Mouse (Mus musculus) 416B (cell line): ENCODE data around the gene Dlg2.

Experiments used
- DNase-seq: peaks from one replicate; pipeline ENCODE4 v3.0.0; 2011; ENCODE audit warnings: low read depth

Dlg2 gene

GRCm38 (mm10) chr7:92398841-92399240 is 1922.4 kb downstream of the Dlg2 start:
- no peak for DNase-seq

- no peak for DNase-seq
Observed at GRCm38 (mm10) chr7:92400551-92400950, 1924.1 kb downstream of the Dlg2 start.

GRCm38 (mm10) chr7:92401001-92401688 is 1924.7 kb downstream of the Dlg2 start:
- no peak for DNase-seq

- DNase-seq, result no peak
Observed at GRCm38 (mm10) chr7:92408479-92408878, 1932.0 kb downstream of the Dlg2 start.

- DNase-seq, result no peak
Observed at GRCm38 (mm10) chr7:92420474-92420873, 1944.0 kb downstream of the Dlg2 start.

- no peak for DNase-seq
Observed at GRCm38 (mm10) chr7:92423017-92423416, 1946.5 kb downstream of the Dlg2 start.

- DNase-seq, result no peak
Observed at GRCm38 (mm10) chr7:92424703-92425102, 1948.2 kb downstream of the Dlg2 start.

- no peak for DNase-seq
Observed at GRCm38 (mm10) chr7:92427280-92427679, 1950.8 kb downstream of the Dlg2 start.

GRCm38 (mm10) chr7:92428629-92429028 is 1952.2 kb downstream of the Dlg2 start:
- no peak for DNase-seq

- DNase-seq, result no peak
Observed at GRCm38 (mm10) chr7:92430254-92430653, 1953.8 kb downstream of the Dlg2 start.

- no peak for DNase-seq
Observed at GRCm38 (mm10) chr7:92437168-92437567, 1960.7 kb downstream of the Dlg2 start.

GRCm38 (mm10) chr7:92439503-92440487 is 1963.3 kb downstream of the Dlg2 start:
- DNase-seq, result no peak

GRCm38 (mm10) chr7:92441611-92442010 is 1965.1 kb downstream of the Dlg2 start:
- DNase-seq, result peak; percentile 33

GRCm38 (mm10) chr7:92442082-92442481 is 1965.6 kb downstream of the Dlg2 start:
- peak; percentile 4 for DNase-seq

- no peak for DNase-seq
Observed at GRCm38 (mm10) chr7:92447938-92448337, 1971.5 kb downstream of the Dlg2 start.

- DNase-seq, result no peak
Observed at GRCm38 (mm10) chr7:92448782-92449575, 1972.5 kb downstream of the Dlg2 start.

- no peak for DNase-seq
Observed at GRCm38 (mm10) chr7:92454176-92454575, 1977.7 kb downstream of the Dlg2 start.

- DNase-seq, result no peak
Observed at GRCm38 (mm10) chr7:92455927-92456326, 1979.5 kb downstream of the Dlg2 start.

- no peak for DNase-seq
Observed at GRCm38 (mm10) chr7:92457791-92458190, 1981.3 kb downstream of the Dlg2 start.

GRCm38 (mm10) chr7:92458308-92458707 is 1981.8 kb downstream of the Dlg2 start:
- no peak for DNase-seq

GRCm38 (mm10) chr7:92460578-92460977 is 1984.1 kb downstream of the Dlg2 start:
- DNase-seq, result no peak

- no peak for DNase-seq
Observed at GRCm38 (mm10) chr7:92461256-92461655, 1984.8 kb downstream of the Dlg2 start.
